Comparison of ENCODE assay signal across 14 mouse cellular contexts in genomic region chr7:130603556-130603955, GRCm38 (mm10). TPM values are rescaled to one million over a fixed set of nuclear protein-coding genes. Genes with fewer than 3 reads are reported as not detected.
DNase-seq lines count a peak whose midpoint lies in the region.
"Had no signal": no experiment of that assay in that cellular context is flagged by ENCODE, and none has a peak within 500 bp of the region (broad histone marks: within the 10 kb centered on the region; RNA-seq: fewer than 3 reads in every experiment).

No protein-coding gene starts in this region.

- DNase-seq in 3T3-L1 (ENCODE audit: low read depth, low spot score): peak; percentile 44
- peak; percentile 89 for DNase-seq in brain, adult 2 months (ENCODE audit: low read depth, low spot score)
- DNase-seq in layer of hippocampus, adult 9-10 months (ENCODE audit: low spot score): peak; percentile 42
- peak; percentile 63 to 78 for DNase-seq in left cerebral cortex, postnatal 36 days (ENCODE audit: low spot score in 2 of 2)
- no peak for DNase-seq in retina, embryonic 14.5 days (ENCODE audit: low spot score)
- DNase-seq in lung, adult 18-20 months: no peak
- no peak for DNase-seq in kidney, postnatal 4 days
- no peak for DNase-seq in testis, postnatal 14 days (ENCODE audit: low spot score)
- DNase-seq: cerebellum, adult 11-12 months; cerebellum, postnatal 36 days; heart, postnatal 4 days; kidney, postnatal 14 days; spleen, adult 18-20 months; thymus, postnatal 25 days had no signal

- intact Hi-C loops in left cerebral cortex, postnatal 36 days (cut with DNase I): loop anchor here (5.0 kb wide), 1 partner anchor 56 kb away; no protein-coding TSS in a partner anchor

RNA-seq across cellular contexts. Expression of gene Tacc2, which starts 26.3 kb away (rescaled TPM):
- total RNA-seq in left cerebral cortex, postnatal 36 days (2021): 10 to 100 TPM; 63.0 to 69.5 TPM

RNA-seq across cellular contexts. Expression of gene Nsmce4a, which starts 30.6 kb away (rescaled TPM):
- total RNA-seq in left cerebral cortex, postnatal 36 days (2021): 10 to 100 TPM; 36.0 to 38.0 TPM

Comparison
In these comparisons a context has a peak if more than half of its experiments do, and no peak if none do; other contexts are left out.
1. DNase-seq: peak in 3T3-L1 (single experiment), brain, adult 2 months (single experiment), layer of hippocampus, adult 9-10 months (single experiment) and left cerebral cortex, postnatal 36 days (2 of 2); none in retina, embryonic 14.5 days (single experiment), lung, adult 18-20 months (0 of 2), kidney, postnatal 4 days (0 of 2) and testis, postnatal 14 days (single experiment).